Mouse (Mus musculus): ENCODE results near the gene Trim25.

DNA sequence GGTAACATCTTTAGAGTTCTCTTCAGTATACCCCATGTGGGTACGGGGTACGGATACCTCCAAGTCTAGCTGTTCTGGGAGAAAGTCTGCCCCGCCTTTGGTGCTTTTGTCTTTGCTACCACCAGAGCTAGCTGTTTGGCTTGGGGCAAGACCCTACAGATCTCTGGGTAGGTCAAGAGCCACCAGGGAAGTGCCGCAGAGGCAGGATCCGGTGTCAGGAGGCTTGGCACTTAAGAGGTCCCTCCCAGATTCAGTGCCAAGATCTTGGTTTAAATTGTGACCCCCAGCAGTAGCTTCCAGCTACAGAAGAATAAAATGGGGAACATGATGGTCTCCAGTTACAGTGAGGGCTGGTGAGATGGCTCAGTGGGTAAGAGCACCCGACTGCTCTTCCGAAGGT is 2.4 kb downstream of the Trim25 start:
- TF ChIP-seq CTCF (IDR thresholded peaks at IDR 0.05; ENCODE audit: borderline replicate concordance, insufficient read depth, low read length) (no peak), POLR2A (IDR thresholded peaks at IDR 0.05; ENCODE audit: low read depth, low read length) (no peak)

Measured in embryonic fibroblast, embryonic 13.5 days (primary cell).